25 mouse cellular contexts compared by ENCODE assay signal in the genomic region with DNA sequence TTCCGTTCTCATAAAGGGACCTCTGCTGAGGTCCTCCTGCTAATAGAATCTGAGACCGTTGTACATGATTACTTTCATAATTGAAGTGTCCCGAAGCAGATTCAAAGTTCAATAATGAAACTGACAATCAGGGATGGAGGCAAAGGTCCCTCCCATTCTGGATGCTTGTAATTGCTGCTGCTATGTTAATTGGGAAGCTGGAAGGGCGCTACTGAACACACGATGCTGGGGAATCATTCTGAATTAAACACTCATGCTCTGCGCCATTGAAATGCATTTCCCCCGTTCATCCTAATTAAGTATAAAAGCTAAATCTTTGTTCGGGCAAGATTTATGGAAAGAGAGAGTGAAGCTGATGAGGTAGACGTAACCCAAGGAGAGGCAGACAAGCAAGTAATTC.
A peak's percentile ranks its signal among the peaks of the same experiment; 100 is the strongest.
DNase-seq lines count a peak whose midpoint lies in the region; ATAC-seq lines count a peak whose summit lies in the region.
"Had no signal": no experiment of that assay in that cellular context is flagged by ENCODE, and none has a peak within 500 bp of the region (broad histone marks: within the 10 kb centered on the region; RNA-seq: fewer than 3 reads in every experiment).

No protein-coding gene starts in this region.

- DNase-seq in hindbrain, embryonic 11.5 days (ENCODE audit: low spot score) = no peak
- no peak for DNase-seq in neural tube, embryonic 10.5 days (ENCODE audit: extremely low spot score, low spot score)
- DNase-seq in retina, postnatal 1 day = peak; percentile 68
- no peak for DNase-seq in kidney, adult 8-10 months
- DNase-seq in urinary bladder, postnatal 25 days (ENCODE audit: low spot score) = no peak
- DNase-seq: adrenal gland, postnatal 25 days; cerebellum, adult 8-10 months; embryo, embryonic 11 days; heart, adult 2 months; heart, postnatal 10 days; kidney, postnatal 14 days; layer of hippocampus, adult 9-11 months; lung, embryonic 14.5 days; lung, postnatal 14 days; right cerebral cortex, postnatal 14 days; thymus, postnatal 4 days had no signal

- peaks cover 16% of the 10 kb centered on the region; the same call in 1 of the 2 replicates for H3K4me1 ChIP-seq in hindbrain, embryonic 15.5 days (replicated peaks)
- H3K4me1 ChIP-seq in hindbrain, embryonic 11.5 days (replicated peaks; ENCODE audit: control insufficient read depth, insufficient read depth, low read length) = no peaks in the 10 kb centered on the region
- H3K4me1 ChIP-seq in neural tube, embryonic 12.5 days = 0 out of 2 replicates have a peak, but pooled peaks cover 10% of the 10 kb centered on the region
- H3K4me1 ChIP-seq in forebrain, embryonic 15.5 days = peaks cover 24% of the 10 kb centered on the region
- H3K4me1 ChIP-seq: embryonic facial prominence, embryonic 12.5 days; heart, embryonic 13.5 days; limb, embryonic 12.5 days; liver, embryonic 15.5 days had no signal

- no peaks in the 10 kb centered on the region for H3K27me3 ChIP-seq in hindbrain, embryonic 15.5 days
- no peaks in the 10 kb centered on the region for H3K27me3 ChIP-seq in hindbrain, embryonic 11.5 days (ENCODE audit: control insufficient read depth, insufficient read depth, low read length)
- H3K27me3 ChIP-seq in neural tube, embryonic 12.5 days (replicated peaks) = no peaks in the 10 kb centered on the region
- H3K27me3 ChIP-seq in forebrain, embryonic 15.5 days = no peaks in the 10 kb centered on the region
- H3K27me3 ChIP-seq: embryonic facial prominence, embryonic 12.5 days; heart, embryonic 13.5 days; limb, embryonic 12.5 days; liver, embryonic 15.5 days had no signal

- H3K9me3 ChIP-seq in hindbrain, embryonic 15.5 days = no peaks in the 10 kb centered on the region
- H3K9me3 ChIP-seq in hindbrain, embryonic 11.5 days (ENCODE audit: control insufficient read depth, low read length) = no peaks in the 10 kb centered on the region
- H3K9me3 ChIP-seq in neural tube, embryonic 12.5 days = no peaks in the 10 kb centered on the region
- H3K9me3 ChIP-seq in forebrain, embryonic 15.5 days = no peaks in the 10 kb centered on the region
- H3K9me3 ChIP-seq: heart, embryonic 13.5 days; limb, embryonic 12.5 days; liver, embryonic 15.5 days had no signal

- H3K27ac ChIP-seq in hindbrain, embryonic 15.5 days (replicated peaks) = 0 out of 2 replicates have a peak overlapping the region, but pooled peaks have one; percentile 18
- no peak overlapping the region for H3K27ac ChIP-seq in hindbrain, embryonic 11.5 days (ENCODE audit: low read depth, low read length)
- H3K27ac ChIP-seq in neural tube, embryonic 12.5 days = no peak overlapping the region
- H3K27ac ChIP-seq in forebrain, embryonic 15.5 days (replicated peaks) = peak overlapping the region; percentile 46
- H3K27ac ChIP-seq: embryonic facial prominence, embryonic 12.5 days; heart, adult 2 months; heart, embryonic 13.5 days; limb, embryonic 12.5 days; liver, embryonic 15.5 days had no signal

- H3K4me2 ChIP-seq in hindbrain, embryonic 15.5 days = 0 out of 2 replicates have a peak overlapping the region, but pooled peaks have one; percentile 6
- H3K4me2 ChIP-seq in hindbrain, embryonic 11.5 days (replicated peaks; ENCODE audit: low read depth, low read length) = no peak overlapping the region
- no peak overlapping the region for H3K4me2 ChIP-seq in neural tube, embryonic 12.5 days (replicated peaks)
- peak overlapping the region; percentile 20; the same call in 1 of the 2 replicates for H3K4me2 ChIP-seq in forebrain, embryonic 15.5 days (replicated peaks)
- H3K4me2 ChIP-seq: embryonic facial prominence, embryonic 12.5 days; heart, embryonic 13.5 days; limb, embryonic 12.5 days; liver, embryonic 15.5 days; lung, embryonic 14.5 days had no signal

- no peak for ATAC-seq in hindbrain, embryonic 15.5 days (ENCODE audit: low FRiP score, low read depth)
- no peak for ATAC-seq in hindbrain, embryonic 11.5 days (ENCODE audit: low FRiP score)
- peak; percentile 31; the same call in 1 of the 2 replicates for ATAC-seq in neural tube, embryonic 12.5 days (ENCODE audit: low FRiP score, low read depth)
- peak; percentile 51; the same call in 1 of the 2 replicates for ATAC-seq in forebrain, embryonic 15.5 days (replicated peaks)
- ATAC-seq: CD4-positive, CD25-positive, alpha-beta regulatory T cell, adult 4 months; intestine, embryonic 16.5 days had no signal

- no peak overlapping the region for H3K9ac ChIP-seq in hindbrain, embryonic 15.5 days
- H3K9ac ChIP-seq in hindbrain, embryonic 11.5 days (ENCODE audit: low read depth, low read length) = no peak overlapping the region
- no peak overlapping the region for H3K9ac ChIP-seq in neural tube, embryonic 12.5 days
- H3K9ac ChIP-seq in forebrain, embryonic 15.5 days (replicated peaks) = no peak overlapping the region
- H3K9ac ChIP-seq: embryonic facial prominence, embryonic 12.5 days; heart, embryonic 13.5 days; limb, embryonic 12.5 days; liver, embryonic 15.5 days; lung, embryonic 14.5 days had no signal

- no peak overlapping the region for H3K4me3 ChIP-seq in hindbrain, embryonic 15.5 days
- H3K4me3 ChIP-seq in hindbrain, embryonic 11.5 days (ENCODE audit: low read depth, low read length) = no peak overlapping the region
- no peak overlapping the region for H3K4me3 ChIP-seq in neural tube, embryonic 12.5 days
- H3K4me3 ChIP-seq in forebrain, embryonic 15.5 days = no peak overlapping the region
- H3K4me3 ChIP-seq: embryonic facial prominence, embryonic 12.5 days; heart, adult 2 months; heart, embryonic 13.5 days; limb, embryonic 12.5 days; liver, embryonic 15.5 days had no signal

- H3K36me3 ChIP-seq in hindbrain, embryonic 15.5 days = no peaks in the 10 kb centered on the region
- no peaks in the 10 kb centered on the region for H3K36me3 ChIP-seq in hindbrain, embryonic 11.5 days (ENCODE audit: control insufficient read depth, insufficient read depth, low read length)
- no peaks in the 10 kb centered on the region for H3K36me3 ChIP-seq in neural tube, embryonic 12.5 days
- no peaks in the 10 kb centered on the region for H3K36me3 ChIP-seq in forebrain, embryonic 15.5 days
- H3K36me3 ChIP-seq: embryonic facial prominence, embryonic 12.5 days; heart, embryonic 13.5 days; limb, embryonic 12.5 days; liver, embryonic 15.5 days had no signal

- WGBS in hindbrain, embryonic 15.5 days = 38% methylated on average over 9 of the region's 9 CpGs
- 76% methylated on average over 9 of the region's 9 CpGs for WGBS in hindbrain, embryonic 11.5 days
- 44% methylated on average over 9 of the region's 9 CpGs for WGBS in neural tube, embryonic 12.5 days
- WGBS in forebrain, embryonic 15.5 days = 13% methylated on average over 9 of the region's 9 CpGs

Comparison
In these comparisons a context has a peak if more than half of its experiments do, and no peak if none do; other contexts are left out.
1. H3K27ac ChIP-seq: peak in hindbrain, embryonic 15.5 days (single experiment) and forebrain, embryonic 15.5 days (single experiment); none in hindbrain, embryonic 11.5 days (single experiment) and neural tube, embryonic 12.5 days (single experiment).
2. H3K4me2 ChIP-seq: peak in hindbrain, embryonic 15.5 days (single experiment) and forebrain, embryonic 15.5 days (single experiment); none in hindbrain, embryonic 11.5 days (single experiment) and neural tube, embryonic 12.5 days (single experiment).
3. ATAC-seq: peak in neural tube, embryonic 12.5 days (single experiment) and forebrain, embryonic 15.5 days (single experiment); none in hindbrain, embryonic 15.5 days (single experiment) and hindbrain, embryonic 11.5 days (single experiment).